Mouse (Mus musculus): ENCODE data around the gene Lypd6b.

The Lypd6b gene

GRCm38 (mm10) chr2:49787376-49788050, at the start of gene Lypd6b:
TSS of gene Lypd6b (plus strand) at chr2:49787688.
- DNase-seq (ENCODE audit: low spot score in 2 of 2): no peak

- no peak for DNase-seq (ENCODE audit: low spot score in 2 of 2)
Observed at GRCm38 (mm10) chr2:49739046-49739445, 48.4 kb upstream of the Lypd6b start.

- no peak for DNase-seq (ENCODE audit: low spot score in 2 of 2)
Observed at GRCm38 (mm10) chr2:49741026-49741425, 46.5 kb upstream of the Lypd6b start.

- DNase-seq (ENCODE audit: low spot score in 2 of 2): no peak
Observed at GRCm38 (mm10) chr2:49741895-49742734, 45.4 kb upstream of the Lypd6b start.

- no peak for DNase-seq (ENCODE audit: low spot score in 2 of 2)
Observed at GRCm38 (mm10) chr2:49742919-49743318, 44.6 kb upstream of the Lypd6b start.

GRCm38 (mm10) chr2:49743775-49744174, 43.7 kb upstream of the Lypd6b start:
- DNase-seq (ENCODE audit: low spot score in 2 of 2): no peak

- DNase-seq (ENCODE audit: low spot score in 2 of 2): no peak
Observed at GRCm38 (mm10) chr2:49744251-49745093, 43.0 kb upstream of the Lypd6b start.

GRCm38 (mm10) chr2:49745094-49745781, 42.2 kb upstream of the Lypd6b start:
- DNase-seq (ENCODE audit: low spot score in 2 of 2): no peak

GRCm38 (mm10) chr2:49746947-49747346, 40.5 kb upstream of the Lypd6b start:
- DNase-seq (ENCODE audit: low spot score in 2 of 2): no peak

GRCm38 (mm10) chr2:49747670-49748069, 39.8 kb upstream of the Lypd6b start:
- DNase-seq (ENCODE audit: low spot score in 2 of 2): no peak

GRCm38 (mm10) chr2:49748628-49749342, 38.7 kb upstream of the Lypd6b start:
- DNase-seq (ENCODE audit: low spot score in 2 of 2): peak in 1 of 2 experiments; percentile 34

- no peak for DNase-seq (ENCODE audit: low spot score in 2 of 2)
Observed at GRCm38 (mm10) chr2:49749730-49750576, 37.5 kb upstream of the Lypd6b start.

- no peak for DNase-seq (ENCODE audit: low spot score in 2 of 2)
Observed at GRCm38 (mm10) chr2:49751544-49752210, 35.8 kb upstream of the Lypd6b start.

GRCm38 (mm10) chr2:49752211-49752607, 35.3 kb upstream of the Lypd6b start:
- no peak for DNase-seq (ENCODE audit: low spot score in 2 of 2)

- no peak for DNase-seq (ENCODE audit: low spot score in 2 of 2)
Observed at GRCm38 (mm10) chr2:49753062-49753461, 34.4 kb upstream of the Lypd6b start.

GRCm38 (mm10) chr2:49755054-49755453, 32.4 kb upstream of the Lypd6b start:
- DNase-seq (ENCODE audit: low spot score in 2 of 2): no peak

GRCm38 (mm10) chr2:49757616-49758015, 29.9 kb upstream of the Lypd6b start:
- no peak for DNase-seq (ENCODE audit: low spot score in 2 of 2)

GRCm38 (mm10) chr2:49764331-49764946, 23.0 kb upstream of the Lypd6b start:
- DNase-seq (ENCODE audit: low spot score in 2 of 2): peak; percentile 9 to 21

- no peak for DNase-seq (ENCODE audit: low spot score in 2 of 2)
Observed at GRCm38 (mm10) chr2:49768916-49769315, 18.6 kb upstream of the Lypd6b start.

All from natural killer cell, adult 2 months (primary cell).